Mouse (Mus musculus): ENCODE results near the gene Gsg1. TPM values are rescaled to one million over a fixed set of nuclear protein-coding genes. Genes with fewer than 3 reads are reported as not detected.

The Gsg1 gene
- not detected for total RNA-seq (2023)

DNA sequence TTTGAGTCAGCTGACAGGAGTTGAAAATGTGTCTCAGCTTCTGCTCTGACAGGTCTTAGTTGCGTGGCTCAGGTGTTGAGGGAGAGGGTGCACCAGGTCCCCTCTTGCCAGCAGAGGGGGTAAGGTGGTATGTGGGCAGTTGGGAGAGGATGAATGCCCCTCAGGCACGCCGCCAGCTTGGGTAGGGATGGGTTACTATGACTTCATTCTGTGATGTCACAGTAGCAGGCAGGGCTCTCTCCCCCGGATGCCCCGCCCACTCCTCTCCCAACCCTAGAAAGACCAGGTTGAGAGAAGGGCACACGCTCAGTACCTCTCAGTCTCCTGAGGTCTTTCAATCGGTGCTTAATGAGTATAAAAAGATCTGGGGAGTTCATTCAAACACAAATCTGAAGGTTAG is at the start of gene Gsg1:
Gene Gsg1, minus strand, starts transcription at position 199 of the 400 bp plus-strand sequence.

DNA sequence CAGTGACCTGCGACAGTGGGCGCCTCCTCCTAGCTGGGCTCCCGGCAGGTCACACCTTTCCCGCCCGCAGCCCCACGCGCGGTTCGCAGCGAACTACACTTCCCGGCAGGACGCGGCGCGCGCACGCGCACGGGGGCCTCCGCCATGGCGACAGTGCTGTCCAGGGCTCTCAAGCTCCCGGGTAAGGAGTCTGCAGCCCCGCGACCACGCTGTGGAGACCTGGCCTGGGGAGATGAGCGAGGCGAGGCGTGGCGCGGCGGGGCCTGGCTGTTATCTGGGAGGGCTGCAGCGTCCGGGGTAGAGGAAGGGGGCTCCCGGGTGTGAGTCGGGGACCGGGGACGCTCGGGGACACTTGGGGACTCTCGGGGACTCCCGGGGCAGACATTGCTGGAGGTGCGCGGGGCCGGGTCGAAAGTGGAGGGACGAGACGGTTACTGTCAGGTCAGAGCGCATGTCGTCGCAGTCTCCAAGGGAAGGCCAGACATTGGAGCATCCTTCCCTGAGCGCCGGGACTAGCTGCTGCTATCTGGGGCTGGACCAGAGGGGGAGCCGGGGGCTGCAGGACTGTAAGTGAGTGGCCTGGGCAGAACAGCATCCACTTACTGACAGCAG is 56.1 kb downstream of the Gsg1 start, which contains the start of the genes Fam234b and Hebp1:
Gene Fam234b, plus strand, starts transcription at position 57 of the 612 bp plus-strand sequence.
Gene Hebp1, minus strand, starts transcription at position 102 of the 612 bp plus-strand sequence.

Other genes with a start within 250 kb of the Gsg1 start
- 10 to 100 TPM; 53.5 to 61.1 TPM for gene Ddx47, start 242.7 kb downstream of the Gsg1 start, total RNA-seq (2023)
- under 1 TPM; 0.33 to 0.60 TPM for gene Gprc5a, start 188.7 kb downstream of the Gsg1 start, total RNA-seq (2023)
- gene Gprc5d, start 136.1 kb downstream of the Gsg1 start, total RNA-seq (2023): not detected
- gene Fam234b, start 56.4 kb downstream of the Gsg1 start, total RNA-seq (2023): 10 to 100 TPM in 1 of 2 experiments, 1 to 10 TPM in 1; 6.9 to 15.3 TPM
- 10 to 100 TPM; 22.6 to 31.0 TPM for gene Hebp1, start 56.3 kb downstream of the Gsg1 start, total RNA-seq (2023)
- not detected for gene Pbp2, start 56.1 kb upstream of the Gsg1 start, total RNA-seq (2023)
- gene Emp1, start 108.2 kb upstream of the Gsg1 start, total RNA-seq (2023): 10 to 100 TPM; 13.4 to 25.4 TPM